Mouse (Mus musculus): ENCODE measurements around the gene Slc4a11. TPM values are rescaled to one million over a fixed set of nuclear protein-coding genes. Genes with fewer than 3 reads are reported as not detected.

Slc4a11 gene
- polyA plus RNA-seq, 1 experiment = 3.7 TPM

DNA sequence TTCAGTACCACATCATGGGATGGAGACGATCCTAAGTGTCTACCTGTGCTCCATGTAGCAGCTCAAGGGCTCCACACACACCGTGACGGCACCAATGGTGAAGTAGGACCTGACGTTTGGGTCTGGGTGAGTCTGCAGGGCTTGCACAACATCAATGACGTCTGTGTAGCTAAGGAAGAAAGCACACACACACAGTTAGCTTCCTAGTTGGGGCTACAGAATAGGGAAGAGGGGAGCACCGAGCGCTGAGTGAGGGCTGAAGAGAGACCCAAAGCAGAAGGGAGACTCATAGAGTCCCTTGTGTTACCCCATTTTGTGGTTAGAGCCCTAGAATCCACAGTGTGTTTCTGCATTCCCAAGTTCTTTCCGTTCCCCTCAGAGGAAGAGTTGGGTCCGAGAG lies 33.4 kb upstream of the Slc4a11 start:
- Histone ChIP-seq H3K36me3 (ENCODE audit: control insufficient read depth, insufficient read depth, low read length) (peaks cover 13% of the 10 kb centered on the region), H3K27me3 (ENCODE audit: control insufficient read depth, insufficient read depth, low read length) (no peaks in the 10 kb centered on the region), H3K27ac (ENCODE audit: insufficient read depth, low read length) (no peak overlapping the region), H3K4me1 (ENCODE audit: control insufficient read depth, insufficient read depth, insufficient read length) (no peaks in the 10 kb centered on the region), H3K4me3 (ENCODE audit: extremely low read depth, insufficient read depth, insufficient read length) (no peak overlapping the region)
- TF ChIP-seq CTCF (IDR thresholded peaks at IDR 0.05; ENCODE audit: extremely low read depth, insufficient read depth, insufficient read length, insufficient replicate concordance) (no peak), POLR2A (IDR thresholded peaks at IDR 0.05; ENCODE audit: low read depth, low read length) (no peak)
- DNase-seq (ENCODE audit: low read depth in 1 of 2, low spot score in 2 of 2) = no peak
- 86% methylated on average over 9 of the region's 9 CpGs for WGBS

DNA sequence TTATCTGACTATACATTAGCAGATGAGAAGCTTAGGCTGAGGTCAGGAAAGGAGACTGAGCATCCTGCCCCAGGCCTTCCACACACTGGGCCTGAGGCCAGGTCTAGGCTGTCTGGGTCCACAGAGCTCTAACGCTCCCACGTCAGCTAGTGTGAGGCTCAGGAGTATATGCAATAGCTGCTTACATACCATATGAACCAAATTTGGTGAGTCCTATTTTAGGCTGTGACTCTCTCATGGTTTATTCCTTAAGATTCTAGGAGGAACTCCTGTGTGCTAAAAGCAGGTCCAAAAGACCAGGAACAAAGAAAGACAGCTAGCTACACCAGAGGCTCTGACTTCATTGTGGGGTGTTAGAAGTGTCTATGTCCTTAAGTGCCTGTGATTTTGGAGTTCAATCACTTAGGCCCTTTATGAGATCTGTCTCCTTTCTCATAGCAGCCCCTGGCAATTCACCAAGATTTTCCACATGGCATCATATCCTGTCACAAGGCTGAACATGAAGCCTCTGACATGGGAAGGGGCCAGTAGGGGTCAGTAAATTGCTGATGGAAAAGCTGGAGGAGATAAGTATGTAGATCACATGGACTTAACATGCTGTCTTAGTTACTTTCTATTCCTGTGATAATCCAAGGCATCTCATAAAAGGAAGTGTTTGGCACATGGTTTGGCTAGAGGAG lies 31.7 kb upstream of the Slc4a11 start:
- Histone ChIP-seq H3K4me3 (ENCODE audit: extremely low read depth, insufficient read depth, insufficient read length) (no peak overlapping the region), H3K36me3 (ENCODE audit: control insufficient read depth, insufficient read depth, low read length) (peaks cover 13% of the 10 kb centered on the region), H3K4me1 (ENCODE audit: control insufficient read depth, insufficient read depth, insufficient read length) (no peaks in the 10 kb centered on the region), H3K27me3 (ENCODE audit: control insufficient read depth, insufficient read depth, low read length) (no peaks in the 10 kb centered on the region), H3K27ac (ENCODE audit: insufficient read depth, low read length) (no peak overlapping the region)
- no peak for TF ChIP-seq POLR2A (IDR thresholded peaks at IDR 0.05; ENCODE audit: low read depth, low read length)
- TF ChIP-seq CTCF (IDR thresholded peaks at IDR 0.05; ENCODE audit: extremely low read depth, insufficient read depth, insufficient read length, insufficient replicate concordance) = no peak
- WGBS = 99% methylated on average over 2 of the region's 2 CpGs
- DNase-seq (ENCODE audit: low read depth in 1 of 2, low spot score in 2 of 2) = no peak

DNA sequence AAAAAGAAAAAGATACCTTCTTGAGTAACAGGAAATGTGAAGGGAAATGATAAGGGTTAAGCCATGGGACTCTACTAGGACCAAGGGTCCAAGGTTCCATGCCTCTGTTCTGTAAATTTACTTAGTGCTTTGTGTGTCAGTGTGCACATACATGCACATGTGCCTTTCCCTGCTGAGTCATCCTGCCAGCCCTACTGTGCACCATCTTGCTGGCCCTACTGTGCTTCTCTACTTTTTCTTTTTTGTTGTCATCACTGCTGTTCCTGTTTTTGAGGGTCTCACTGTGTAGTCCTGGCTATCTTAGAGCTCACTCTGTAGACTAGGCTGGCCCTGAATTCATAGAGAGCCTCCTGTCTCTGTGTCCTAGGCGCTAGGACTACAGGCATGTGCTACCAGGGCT lies 30.4 kb upstream of the Slc4a11 start:
- DNase-seq (ENCODE audit: low read depth in 1 of 2, low spot score in 2 of 2) = no peak
- H3K27me3 ChIP-seq (ENCODE audit: control insufficient read depth, insufficient read depth, low read length) = no peaks in the 10 kb centered on the region
- H3K36me3 ChIP-seq (ENCODE audit: control insufficient read depth, insufficient read depth, low read length) = peaks cover 14% of the 10 kb centered on the region
- H3K27ac ChIP-seq (ENCODE audit: insufficient read depth, low read length) = no peak overlapping the region
- H3K4me3 ChIP-seq (ENCODE audit: extremely low read depth, insufficient read depth, insufficient read length) = no peak overlapping the region
- no peak for TF ChIP-seq POLR2A (IDR thresholded peaks at IDR 0.05; ENCODE audit: low read depth, low read length)
- no peak for TF ChIP-seq CTCF (IDR thresholded peaks at IDR 0.05; ENCODE audit: extremely low read depth, insufficient read depth, insufficient read length, insufficient replicate concordance)
- 86% methylated on average over 1 of the region's 1 CpGs for WGBS
- no peaks in the 10 kb centered on the region for H3K4me1 ChIP-seq (ENCODE audit: control insufficient read depth, insufficient read depth, insufficient read length)

DNA sequence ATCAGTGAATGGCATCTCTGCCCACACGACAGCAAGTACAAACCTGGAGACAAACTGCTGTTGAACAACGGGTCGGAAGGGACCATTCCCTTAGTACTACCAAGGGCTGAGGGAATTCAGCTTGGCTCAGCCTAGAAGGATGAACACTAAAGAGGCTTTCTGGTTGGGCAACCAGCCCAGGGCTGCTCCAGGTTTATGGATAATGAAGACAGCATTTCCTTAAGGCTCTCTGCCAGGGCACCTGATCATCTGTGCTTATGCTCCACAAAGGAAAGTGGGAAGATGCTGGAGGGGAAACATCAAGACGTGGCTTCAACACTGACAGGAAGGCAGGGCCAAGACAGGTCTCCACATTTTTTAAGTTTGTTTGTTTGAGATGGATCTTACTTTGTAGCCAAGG lies 27.1 kb upstream of the Slc4a11 start:
- Histone ChIP-seq H3K4me1 (ENCODE audit: control insufficient read depth, insufficient read depth, insufficient read length) (no peaks in the 10 kb centered on the region), H3K4me3 (ENCODE audit: extremely low read depth, insufficient read depth, insufficient read length) (no peak overlapping the region), H3K27me3 (ENCODE audit: control insufficient read depth, insufficient read depth, low read length) (no peaks in the 10 kb centered on the region), H3K27ac (ENCODE audit: insufficient read depth, low read length) (no peak overlapping the region), H3K36me3 (ENCODE audit: control insufficient read depth, insufficient read depth, low read length) (peaks cover 10% of the 10 kb centered on the region)
- WGBS = 91% methylated on average over 4 of the region's 4 CpGs
- DNase-seq (ENCODE audit: low read depth in 1 of 2, low spot score in 2 of 2) = no peak
- TF ChIP-seq POLR2A (IDR thresholded peaks at IDR 0.05; ENCODE audit: low read depth, low read length) = no peak
- TF ChIP-seq CTCF (IDR thresholded peaks at IDR 0.05; ENCODE audit: extremely low read depth, insufficient read depth, insufficient read length, insufficient replicate concordance) = no peak

DNA sequence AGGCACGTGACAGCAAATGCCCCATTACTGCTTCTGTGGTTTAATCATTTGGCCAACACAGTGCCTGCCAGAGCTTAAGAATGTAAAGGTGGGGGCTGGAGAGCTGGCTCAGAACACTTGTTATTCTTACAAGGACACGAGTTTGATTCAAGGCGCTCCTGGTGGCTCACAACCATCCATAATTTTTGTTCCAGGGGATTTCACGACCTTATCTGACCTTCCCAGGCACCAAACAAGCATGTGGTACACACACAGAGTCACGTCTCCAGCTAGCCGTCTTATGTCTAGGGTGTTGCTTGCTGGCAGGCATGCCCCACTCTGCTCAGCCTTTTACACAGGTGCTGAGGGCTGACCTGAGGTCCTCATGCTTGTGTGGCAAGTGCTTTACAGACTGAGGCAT lies 20.6 kb upstream of the Slc4a11 start:
- H3K4me3 ChIP-seq (ENCODE audit: extremely low read depth, insufficient read depth, insufficient read length) = no peak overlapping the region
- H3K27ac ChIP-seq (ENCODE audit: insufficient read depth, low read length) = no peak overlapping the region
- no peak for TF ChIP-seq POLR2A (IDR thresholded peaks at IDR 0.05; ENCODE audit: low read depth, low read length)
- no peak for TF ChIP-seq CTCF (IDR thresholded peaks at IDR 0.05; ENCODE audit: extremely low read depth, insufficient read depth, insufficient read length, insufficient replicate concordance)
- no peak for DNase-seq (ENCODE audit: low read depth in 1 of 2, low spot score in 2 of 2)
- no peaks in the 10 kb centered on the region for H3K27me3 ChIP-seq (ENCODE audit: control insufficient read depth, insufficient read depth, low read length)
- no peaks in the 10 kb centered on the region; the same call in 1 of the 2 replicates for H3K4me1 ChIP-seq (ENCODE audit: control insufficient read depth, insufficient read depth, insufficient read length)
- WGBS = 85% methylated on average over 6 of the region's 6 CpGs
- peaks cover 2% of the 10 kb centered on the region; the same call in 1 of the 2 replicates for H3K36me3 ChIP-seq (ENCODE audit: control insufficient read depth, insufficient read depth, low read length)

DNA sequence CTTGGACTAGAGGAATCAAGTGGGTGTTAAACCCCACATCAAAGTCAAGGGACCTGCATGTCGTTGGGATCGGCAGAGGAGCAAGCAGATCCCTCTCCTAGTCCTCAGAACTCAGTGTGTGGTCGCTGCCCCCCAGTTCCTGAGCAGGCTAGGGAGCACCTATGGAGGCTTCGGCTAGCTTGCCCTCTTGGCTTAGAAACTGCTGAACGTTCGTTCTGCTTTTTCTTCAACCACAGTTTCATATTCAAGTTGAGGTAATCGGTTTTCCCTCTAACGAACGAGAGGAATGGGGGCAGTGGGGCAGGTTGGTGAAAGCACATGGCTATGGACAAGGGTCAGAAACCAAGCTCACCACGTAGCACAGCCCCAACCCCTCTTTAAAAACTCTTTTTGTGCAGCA lies 9.7 kb upstream of the Slc4a11 start:
- no peaks in the 10 kb centered on the region; the same call in 1 of the 2 replicates for H3K36me3 ChIP-seq (ENCODE audit: control insufficient read depth, insufficient read depth, low read length)
- no peak for DNase-seq (ENCODE audit: low read depth in 1 of 2, low spot score in 2 of 2)
- TF ChIP-seq POLR2A (IDR thresholded peaks at IDR 0.05; ENCODE audit: low read depth, low read length) = no peak
- TF ChIP-seq CTCF (IDR thresholded peaks at IDR 0.05; ENCODE audit: extremely low read depth, insufficient read depth, insufficient read length, insufficient replicate concordance) = no peak
- no peaks in the 10 kb centered on the region for H3K27me3 ChIP-seq (ENCODE audit: control insufficient read depth, insufficient read depth, low read length)
- H3K4me3 ChIP-seq (ENCODE audit: extremely low read depth, insufficient read depth, insufficient read length) = no peak overlapping the region
- 12% methylated on average over 10 of the region's 10 CpGs for WGBS
- no peaks in the 10 kb centered on the region for H3K4me1 ChIP-seq (ENCODE audit: control insufficient read depth, insufficient read depth, insufficient read length)
- H3K27ac ChIP-seq (ENCODE audit: insufficient read depth, low read length) = no peak overlapping the region

DNA sequence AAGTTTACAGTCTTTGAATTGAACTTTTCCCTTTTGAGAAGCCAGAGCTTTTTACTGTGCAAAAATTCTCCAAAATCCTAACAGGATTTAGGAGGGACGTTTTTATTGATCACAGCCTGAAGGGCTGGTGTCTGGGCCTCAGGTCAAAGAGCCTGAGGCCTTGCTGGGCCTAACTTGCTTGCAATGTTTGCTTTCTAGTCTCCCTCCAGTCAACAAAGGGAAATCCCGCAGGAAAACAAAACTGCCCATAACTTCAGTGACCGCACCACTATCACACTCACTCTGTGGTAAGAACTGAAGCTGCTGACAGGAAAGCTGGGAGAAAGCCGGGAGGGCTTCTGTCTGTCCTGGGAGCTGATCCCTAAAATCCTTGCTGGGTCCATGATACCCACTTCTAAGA lies 9.3 kb upstream of the Slc4a11 start:
- Histone ChIP-seq H3K4me3 (ENCODE audit: extremely low read depth, insufficient read depth, insufficient read length) (no peak overlapping the region), H3K27ac (ENCODE audit: insufficient read depth, low read length) (no peak overlapping the region), H3K4me1 (ENCODE audit: control insufficient read depth, insufficient read depth, insufficient read length) (no peaks in the 10 kb centered on the region), H3K27me3 (ENCODE audit: control insufficient read depth, insufficient read depth, low read length) (no peaks in the 10 kb centered on the region), H3K36me3 (ENCODE audit: control insufficient read depth, insufficient read depth, low read length) (no peaks in the 10 kb centered on the region; the same call in 1 of the 2 replicates)
- no peak for DNase-seq (ENCODE audit: low read depth in 1 of 2, low spot score in 2 of 2)
- TF ChIP-seq CTCF (IDR thresholded peaks at IDR 0.05; ENCODE audit: extremely low read depth, insufficient read depth, insufficient read length, insufficient replicate concordance) (no peak), POLR2A (IDR thresholded peaks at IDR 0.05; ENCODE audit: low read depth, low read length) (no peak)
- 91% methylated on average over 4 of the region's 4 CpGs for WGBS
